Mouse (Mus musculus) forebrain, embryonic 11.5 days (tissue): Measurements from ENCODE around the gene Timm50. TPM values are rescaled to one million over a fixed set of nuclear protein-coding genes. Genes with fewer than 3 reads are reported as not detected.

ENCODE experiments used
- ATAC-seq: fragments of 200-750 bp; cut with Nextera tagmentation; replicated peaks from 2 replicates; pipeline ENCODE4 v1.8.0; 2017; ENCODE audit warnings: moderate TSS enrichment; ENCODE audit not compliant: low FRiP score
- DNase-seq: peaks from one replicate; pipeline ENCODE4 v3.0.0-alpha.2; 2017; ENCODE audit warnings: low spot score
- H3K27ac ChIP-seq: fragments of 300-500 bp; sonication (generic); 2 replicates; pipeline ENCODE4 v1.5.1; 2014; ENCODE audit warnings: low read depth, low read length
- H3K27me3 ChIP-seq: fragments of 300-500 bp; sonication (generic); 2 replicates; pipeline ENCODE4 v1.6.1; 2014; ENCODE audit warnings: mild to moderate bottlenecking, low read length, mixed read lengths; ENCODE audit not compliant: control insufficient read depth, insufficient read depth
- H3K36me3 ChIP-seq: fragments of 300-500 bp; sonication (generic); 2 replicates; pipeline ENCODE4 v1.6.1; 2014; ENCODE audit warnings: mild to moderate bottlenecking, low read length, moderate library complexity, mixed read lengths; ENCODE audit not compliant: control insufficient read depth, insufficient read depth
- H3K4me1 ChIP-seq: fragments of 300-500 bp; sonication (generic); replicated peaks from 2 replicates; pipeline ENCODE4 v1.6.1; 2014; ENCODE audit warnings: low read length, mixed read lengths; ENCODE audit not compliant: control insufficient read depth, insufficient read depth
- H3K4me2 ChIP-seq: fragments of 300-500 bp; sonication (generic); 2 replicates; pipeline ENCODE4 v1.6.1; 2014; ENCODE audit warnings: low read depth, mild to moderate bottlenecking, low read length, moderate library complexity, mixed read lengths; ENCODE audit not compliant: severe bottlenecking
- H3K4me3 ChIP-seq: fragments of 300-500 bp; sonication (generic); 2 replicates; pipeline ENCODE4 v1.5.1; 2014; ENCODE audit warnings: low read depth, low read length
- H3K9ac ChIP-seq: fragments of 300-500 bp; sonication (generic); 2 replicates; pipeline ENCODE4 v1.6.1; 2014; ENCODE audit warnings: low read length
- H3K9me3 ChIP-seq: fragments of 300-500 bp; sonication (generic); 2 replicates; pipeline ENCODE4 v1.6.1; 2016; ENCODE audit warnings: low read length, mixed read lengths; ENCODE audit not compliant: control insufficient read depth
- WGBS: fragments of 180-500 bp; shearing (Covaris S2); extraction: QIAGEN DNeasy Blood & Tissue Kit; methylation state at CpG from one replicate; pipeline ENCODE4 v1.1.7; 2014; 5-methylcytosine and 5-hydroxymethylcytosine counted together
- polyA plus RNA-seq: library from polyadenylated mRNA; unstranded; fragments of >200 nt; fragmentation: Nextera tagmentation; extraction: Ambion mirVana; gene quantifications from 2 replicates; pipeline ENCODE4 v1.2.1, GENCODE M21; 2014

Timm50 gene
- polyA plus RNA-seq, 1 experiment from 2014 or later, result 222 TPM

- no peak overlapping the region for H3K4me3 ChIP-seq
These were observed 42.5 kb downstream of the Timm50 start for GRCm38 (mm10) chr7:28269355-28269754.

GRCm38 (mm10) chr7:28268576-28268975, 43.3 kb downstream of the Timm50 start:
- no peaks in the 10 kb centered on the region for H3K27me3 ChIP-seq
- no peak for DNase-seq
- H3K4me2 ChIP-seq, result peak overlapping the region; percentile 72
- no peaks in the 10 kb centered on the region; the same call in 1 of the 2 replicates for H3K9me3 ChIP-seq
- 0 out of 2 replicates have a peak, but pooled peaks cover 2% of the 10 kb centered on the region for H3K4me1 ChIP-seq
- H3K9ac ChIP-seq, result peak overlapping the region; percentile 99
- 36% methylated on average over 16 of the region's 16 CpGs for WGBS
- no peak for ATAC-seq
- peak overlapping the region; percentile 96 for H3K4me3 ChIP-seq
- H3K27ac ChIP-seq, result no peak overlapping the region
- H3K36me3 ChIP-seq, result peaks cover 2% of the 10 kb centered on the region; the same call in 1 of the 2 replicates

More at GRCm38 (mm10) chr7:28269355-28269754, 42.5 kb downstream of the Timm50 start:
- Histone ChIP-seq H3K36me3 (peaks cover 2% of the 10 kb centered on the region; the same call in 1 of the 2 replicates), H3K9ac (no peak overlapping the region), H3K4me2 (no peak overlapping the region), H3K27ac (no peak overlapping the region), H3K9me3 (no peaks in the 10 kb centered on the region; the same call in 1 of the 2 replicates), H3K4me1 (0 out of 2 replicates have a peak, but pooled peaks cover 2% of the 10 kb centered on the region), H3K27me3 (no peaks in the 10 kb centered on the region)
- no peak for ATAC-seq
- DNase-seq, result no peak
- WGBS, result 96% methylated on average over 12 of the region's 12 CpGs

GRCm38 (mm10) chr7:28268042-28268531, 43.8 kb downstream of the Timm50 start:
- H3K4me3 ChIP-seq, result peak overlapping the region; percentile 96
- peak overlapping the region; percentile 68 for H3K27ac ChIP-seq
- H3K9ac ChIP-seq, result peak overlapping the region; percentile 99
- peaks cover 2% of the 10 kb centered on the region; the same call in 1 of the 2 replicates for H3K36me3 ChIP-seq
- peak; percentile 81 for DNase-seq
- WGBS, result under 1% methylated on average over 46 of the region's 62 CpGs
- H3K4me2 ChIP-seq, result peak overlapping the region; percentile 72
- peak; percentile 77 for ATAC-seq
- H3K9me3 ChIP-seq, result no peaks in the 10 kb centered on the region; the same call in 1 of the 2 replicates
- no peaks in the 10 kb centered on the region for H3K27me3 ChIP-seq
- 0 out of 2 replicates have a peak, but pooled peaks cover 2% of the 10 kb centered on the region for H3K4me1 ChIP-seq

- peak within 1 kb of the TSS; percentile 72 for H3K4me2 ChIP-seq
- H3K4me3 ChIP-seq, result peak within 1 kb of the TSS; percentile 96
- H3K27ac ChIP-seq, result peak within 1 kb of the TSS; percentile 68
- DNase-seq, result peak; percentile 93
- 0 out of 2 replicates have a peak, but pooled peaks cover 2% of the 10 kb centered on the region for H3K4me1 ChIP-seq
- no peaks in the 10 kb centered on the region for H3K27me3 ChIP-seq
- WGBS, result 7% methylated on average over 57 of the region's 57 CpGs
- peaks cover 2% of the 10 kb centered on the region; the same call in 1 of the 2 replicates for H3K36me3 ChIP-seq
- H3K9ac ChIP-seq, result peak within 1 kb of the TSS; percentile 99
- no peaks in the 10 kb centered on the region; the same call in 1 of the 2 replicates for H3K9me3 ChIP-seq
- ATAC-seq, result peak; percentile 83
These were observed 44.5 kb downstream of the Timm50 start, which contains the start of gene Eid2 for GRCm38 (mm10) chr7:28267129-28268041. Gene Eid2, plus strand, starts transcription at chr7:28267881.

GRCm38 (mm10) chr7:28265391-28265790, 46.5 kb downstream of the Timm50 start:
- WGBS, result 91% methylated on average over 13 of the region's 13 CpGs
- H3K9me3 ChIP-seq, result no peaks in the 10 kb centered on the region; the same call in 1 of the 2 replicates
- H3K27ac ChIP-seq, result no peak overlapping the region
- DNase-seq, result no peak
- no peak for ATAC-seq
- H3K27me3 ChIP-seq, result no peaks in the 10 kb centered on the region
- 0 out of 2 replicates have a peak, but pooled peaks cover 2% of the 10 kb centered on the region for H3K4me1 ChIP-seq
- peaks cover 2% of the 10 kb centered on the region; the same call in 1 of the 2 replicates for H3K36me3 ChIP-seq
- no peak overlapping the region for H3K4me3 ChIP-seq
- H3K9ac ChIP-seq, result no peak overlapping the region
- no peak overlapping the region for H3K4me2 ChIP-seq

GRCm38 (mm10) chr7:28263786-28264185, 48.1 kb downstream of the Timm50 start:
- H3K9me3 ChIP-seq, result no peaks in the 10 kb centered on the region
- ATAC-seq (no peak), DNase-seq (peak; percentile 84)
- no peak overlapping the region for H3K9ac ChIP-seq
- H3K4me3 ChIP-seq, result no peak overlapping the region
- WGBS, result 7% methylated on average over 15 of the region's 15 CpGs
- H3K36me3 ChIP-seq, result no peaks in the 10 kb centered on the region
- no peak overlapping the region for H3K4me2 ChIP-seq
- H3K27me3 ChIP-seq, result no peaks in the 10 kb centered on the region
- no peak overlapping the region for H3K27ac ChIP-seq
- H3K4me1 ChIP-seq, result 0 out of 2 replicates have a peak, but pooled peaks cover 2% of the 10 kb centered on the region

GRCm38 (mm10) chr7:28262861-28263260, 49.0 kb downstream of the Timm50 start:
- H3K36me3 ChIP-seq, result no peaks in the 10 kb centered on the region
- H3K9ac ChIP-seq, result no peak overlapping the region
- ATAC-seq (no peak), DNase-seq (no peak)
- no peak overlapping the region for H3K4me2 ChIP-seq
- H3K4me1 ChIP-seq, result no peaks in the 10 kb centered on the region
- no peaks in the 10 kb centered on the region for H3K9me3 ChIP-seq
- no peak overlapping the region for H3K4me3 ChIP-seq
- no peak overlapping the region for H3K27ac ChIP-seq
- 45% methylated on average over 5 of the region's 5 CpGs for WGBS
- no peaks in the 10 kb centered on the region for H3K27me3 ChIP-seq
